Mouse (Mus musculus) pancreas, adult 10 weeks (tissue): Measurements from ENCODE around the gene Tsc22d3. TPM values are rescaled to one million over a fixed set of nuclear protein-coding genes. Genes with fewer than 3 reads are reported as not detected.

Experiments
- polyA plus RNA-seq: library from polyadenylated mRNA; stranded (reverse); fragments of 350-450 nt; fragmentation: Illumina TruSeq; extraction: RNeasy Lipid Tissue Mini Kit (QIAGEN cat#74804); gene quantifications from one replicate; pipeline ENCODE4 v1.2.3, GENCODE M21; 2015; ENCODE audit warnings: low read depth, low replicate concordance; ENCODE audit not compliant: insufficient read depth

The Tsc22d3 gene
- 38.7 TPM for polyA plus RNA-seq

DNA sequence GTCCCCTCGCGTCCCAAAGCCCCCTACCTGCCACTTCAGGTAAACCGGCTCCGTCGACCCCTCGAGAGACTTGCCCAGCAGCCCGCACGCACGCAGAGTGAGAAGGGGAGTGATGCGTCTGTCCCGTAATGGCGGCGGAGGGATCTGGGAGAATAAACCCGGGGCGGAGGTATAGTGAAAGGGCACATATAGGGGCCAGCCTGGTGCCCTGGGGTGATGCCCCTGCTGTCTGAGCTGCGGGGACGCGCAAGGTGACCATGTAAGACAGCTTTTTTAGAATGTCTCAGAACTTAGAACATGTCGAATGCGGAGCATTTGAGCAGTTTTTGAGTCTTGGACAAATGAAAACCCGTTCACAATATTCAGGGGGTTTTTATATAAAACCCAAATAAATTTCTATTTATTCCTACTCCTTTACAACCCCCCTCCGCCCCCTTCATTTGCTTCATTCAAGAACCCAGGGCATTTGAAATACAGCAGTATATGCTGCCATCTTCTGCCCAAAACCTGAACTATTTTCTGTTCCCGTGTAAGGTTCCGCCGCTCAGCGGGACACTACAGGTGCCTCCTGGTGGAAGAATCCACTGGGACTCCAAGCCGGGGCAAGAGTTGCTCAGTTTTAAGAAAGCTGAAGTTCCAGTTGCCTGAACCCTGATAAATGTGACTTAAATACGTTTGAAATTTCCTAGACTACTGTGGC, at the start of gene Tsc22d3:
TSS of gene Tsc22d3 (minus strand) at position 250 of the 700 bp plus-strand sequence.

Other genes starting within 250 kb of the Tsc22d3 start
- 10.4 TPM for gene Prps1, start 144.0 kb downstream of the Tsc22d3 start, polyA plus RNA-seq
- 3.0 TPM for gene Mid2, start 63.9 kb upstream of the Tsc22d3 start, polyA plus RNA-seq
- gene Tex13b, start 212.8 kb upstream of the Tsc22d3 start, polyA plus RNA-seq, result not detected